Mouse (Mus musculus) lung, embryonic 14.5 days (tissue): ENCODE results near the gene Snx29. TPM values are rescaled to one million over a fixed set of nuclear protein-coding genes. Genes with fewer than 3 reads are reported as not detected.

Experiments
- ATAC-seq: fragments of 200-750 bp; cut with Nextera tagmentation; 2 replicates; pipeline ENCODE4 v1.8.0; 2017; ENCODE audit warnings: mild to moderate bottlenecking, moderate TSS enrichment, moderate library complexity; ENCODE audit not compliant: insufficient read depth
- DNase-seq: peaks from one replicate; pipeline ENCODE4 v3.0.0-alpha.2; 2015
- H3K27ac ChIP-seq: fragments of 300-500 bp; sonication (generic); 2 replicates; pipeline ENCODE4 v1.5.1; 2014; ENCODE audit warnings: low read depth, mild to moderate bottlenecking, moderate library complexity
- H3K27me3 ChIP-seq: fragments of 300-500 bp; sonication (generic); 2 replicates; pipeline ENCODE4 v1.6.1; 2014; ENCODE audit warnings: low read length, control low read depth; ENCODE audit not compliant: insufficient read depth
- H3K36me3 ChIP-seq: fragments of 300-500 bp; sonication (generic); 2 replicates; pipeline ENCODE4 v1.6.1; 2014; ENCODE audit warnings: control low read depth; ENCODE audit not compliant: insufficient read depth
- H3K4me1 ChIP-seq: fragments of 300-500 bp; sonication (generic); 2 replicates; pipeline ENCODE4 v1.6.1; 2014; ENCODE audit warnings: antibody characterized with exemption, control low read depth; ENCODE audit not compliant: insufficient read depth
- H3K4me2 ChIP-seq: fragments of 300-500 bp; sonication (generic); 2 replicates; pipeline ENCODE4 v1.6.1; 2014; ENCODE audit warnings: mild to moderate bottlenecking
- H3K4me3 ChIP-seq: fragments of 300-500 bp; sonication (generic); 2 replicates; pipeline ENCODE4 v1.5.1; 2014; ENCODE audit warnings: low read depth, low read length
- H3K9ac ChIP-seq: fragments of 300-500 bp; sonication (generic); 2 replicates; pipeline ENCODE4 v1.6.1; 2014
- H3K9me3 ChIP-seq: fragments of 300-500 bp; sonication (generic); 2 replicates; pipeline ENCODE4 v1.6.1; 2016; ENCODE audit warnings: low read depth, low read length, control low read depth
- CTCF ChIP-seq: IDR thresholded peaks from 2 replicates; pipeline ENCODE4 v1.5.1; 2016; ENCODE audit warnings: antibody characterized with exemption, low read depth
- WGBS: fragments of 180-500 bp; shearing (Covaris S2); extraction: QIAGEN DNeasy Blood & Tissue Kit; methylation state at CpG from one replicate; pipeline ENCODE4 v1.1.7; 2014; 5-methylcytosine and 5-hydroxymethylcytosine counted together
- polyA plus RNA-seq: library from polyadenylated mRNA; unstranded; fragments of >200 nt; fragmentation: Nextera tagmentation; extraction: Ambion mirVana; gene quantifications from 2 replicates; pipeline ENCODE4 v1.2.1, GENCODE M21; 2014

The Snx29 gene
- polyA plus RNA-seq, 1 experiment from 2014 or later: 10.3 TPM

DNA sequence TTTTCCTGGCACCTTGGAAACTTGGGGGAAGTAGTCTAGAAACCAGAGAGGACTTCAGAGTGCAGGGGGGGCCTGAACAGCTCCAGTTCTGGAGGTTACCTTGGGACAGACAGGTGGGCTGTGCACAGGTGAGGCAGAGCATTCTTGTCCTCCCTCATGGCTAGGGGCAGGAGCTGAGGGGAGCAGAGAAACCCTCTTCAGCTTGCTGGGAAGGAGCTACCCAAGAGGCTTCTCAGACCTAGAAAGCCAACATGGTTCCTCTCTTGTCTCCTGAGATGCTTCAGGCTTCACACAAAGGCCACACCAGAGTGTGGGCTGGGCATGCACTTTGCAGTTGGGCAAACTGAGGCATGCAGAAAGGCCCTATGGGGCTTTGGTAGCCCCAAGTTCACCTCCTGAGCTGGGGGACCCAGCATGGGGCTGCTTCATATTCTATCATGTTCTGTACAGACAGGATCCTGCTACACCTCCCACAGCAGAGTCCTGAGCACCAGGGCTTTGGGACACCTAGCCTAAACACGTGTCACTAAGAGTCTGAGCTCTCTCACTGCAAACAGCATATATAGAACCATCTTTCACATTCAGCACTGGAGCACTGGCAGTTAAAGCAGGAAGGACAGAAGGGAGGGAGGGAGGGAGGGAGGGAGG lies 434.0 kb downstream of the Snx29 start:
- H3K9ac ChIP-seq: no peak overlapping the region
- H3K9me3 ChIP-seq: no peaks in the 10 kb centered on the region
- no peaks in the 10 kb centered on the region for H3K36me3 ChIP-seq
- H3K4me2 ChIP-seq: no peak overlapping the region
- WGBS: 67% methylated on average over 1 of the region's 1 CpGs
- H3K4me3 ChIP-seq: no peak overlapping the region
- DNase-seq: no peak
- H3K4me1 ChIP-seq: no peaks in the 10 kb centered on the region
- no peak for TF ChIP-seq CTCF
- ATAC-seq: no peak
- H3K27me3 ChIP-seq: no peaks in the 10 kb centered on the region
- no peak overlapping the region for H3K27ac ChIP-seq

DNA sequence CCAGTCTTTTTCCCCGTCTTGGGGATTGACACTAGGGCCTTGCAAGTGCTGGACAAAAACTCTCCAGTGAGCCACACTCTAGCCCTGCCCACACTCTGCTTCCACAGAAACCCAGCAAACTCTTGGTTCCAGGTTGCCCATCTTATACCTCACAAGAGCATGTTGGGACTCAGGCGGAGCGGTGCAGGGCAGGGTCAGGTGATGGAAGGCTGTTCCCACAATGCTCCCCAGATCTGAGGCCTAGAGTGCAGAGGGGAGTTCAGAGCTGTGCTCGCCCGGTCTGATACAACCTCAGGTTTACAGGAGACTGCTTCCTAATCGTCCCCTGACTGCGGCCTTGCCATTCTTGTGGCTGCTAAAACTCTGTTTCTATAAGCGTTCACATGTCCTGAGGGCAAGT lies 434.8 kb downstream of the Snx29 start:
- no peak overlapping the region for H3K4me3 ChIP-seq
- no peaks in the 10 kb centered on the region for H3K27me3 ChIP-seq
- WGBS: 83% methylated on average over 8 of the region's 8 CpGs

DNA sequence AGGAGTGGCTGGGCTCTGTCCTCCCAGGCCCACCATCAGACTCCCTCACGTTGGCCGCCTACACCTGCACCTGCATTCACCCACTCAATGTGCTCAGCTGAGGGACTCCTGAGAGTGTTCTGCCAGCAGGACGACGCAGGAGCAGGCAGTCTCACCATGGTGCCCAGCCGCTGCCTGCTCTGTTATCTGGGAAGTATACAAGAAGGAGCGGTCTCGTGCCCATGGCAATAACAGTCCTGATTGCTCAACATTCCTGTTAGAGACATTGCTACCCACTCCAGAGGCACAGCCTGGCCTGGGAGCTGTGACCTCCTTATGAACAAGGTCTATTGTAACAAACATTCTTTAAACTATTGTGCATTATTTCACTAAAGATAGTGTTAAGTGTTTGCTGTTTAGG lies 435.2 kb downstream of the Snx29 start:
- Histone ChIP-seq H3K4me2 (no peak overlapping the region), H3K4me3 (no peak overlapping the region), H3K9me3 (no peaks in the 10 kb centered on the region), H3K27me3 (no peaks in the 10 kb centered on the region), H3K4me1 (no peaks in the 10 kb centered on the region), H3K27ac (no peak overlapping the region), H3K36me3 (no peaks in the 10 kb centered on the region), H3K9ac (no peak overlapping the region)
- 75% methylated on average over 7 of the region's 7 CpGs for WGBS
- TF ChIP-seq CTCF: no peak
- DNase-seq (no peak), ATAC-seq (no peak)

More for the DNA sequence above, 434.8 kb downstream of the Snx29 start:
- no peak overlapping the region for H3K4me2 ChIP-seq
- no peak overlapping the region for H3K9ac ChIP-seq
- no peaks in the 10 kb centered on the region for H3K36me3 ChIP-seq
- H3K27ac ChIP-seq: no peak overlapping the region
- DNase-seq (no peak), ATAC-seq (no peak)
- TF ChIP-seq CTCF: no peak
- no peaks in the 10 kb centered on the region for H3K9me3 ChIP-seq
- no peaks in the 10 kb centered on the region for H3K4me1 ChIP-seq

DNA sequence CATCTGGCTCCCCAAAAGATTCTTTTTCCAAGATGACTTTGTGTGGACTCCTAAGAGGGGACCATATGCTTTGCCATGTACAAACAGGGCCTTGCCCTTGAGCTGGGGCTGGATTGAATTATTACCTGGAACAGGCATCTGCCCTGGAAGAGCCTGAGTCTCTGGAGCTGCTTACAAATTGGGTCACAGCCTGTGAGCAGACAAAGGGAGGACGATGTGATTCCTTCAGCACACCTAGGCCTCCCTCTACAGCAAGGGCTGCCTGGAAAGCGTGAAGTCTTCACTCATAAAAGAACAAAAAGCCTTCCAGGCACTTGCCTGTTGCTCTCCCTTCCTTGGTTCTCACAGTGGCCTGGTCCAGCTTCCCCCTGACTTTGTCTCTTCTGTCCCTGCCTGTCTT lies 449.6 kb downstream of the Snx29 start:
- no peaks in the 10 kb centered on the region for H3K36me3 ChIP-seq
- no peak for TF ChIP-seq CTCF
- H3K9me3 ChIP-seq: no peaks in the 10 kb centered on the region; the same call in 1 of the 2 replicates
- no peak overlapping the region for H3K27ac ChIP-seq
- 59% methylated on average over 2 of the region's 2 CpGs for WGBS
- no peak for DNase-seq
- no peaks in the 10 kb centered on the region for H3K4me1 ChIP-seq
- H3K4me2 ChIP-seq: no peak overlapping the region
- H3K27me3 ChIP-seq: no peaks in the 10 kb centered on the region
- H3K4me3 ChIP-seq: no peak overlapping the region
- no peak for ATAC-seq
- no peak overlapping the region for H3K9ac ChIP-seq

DNA sequence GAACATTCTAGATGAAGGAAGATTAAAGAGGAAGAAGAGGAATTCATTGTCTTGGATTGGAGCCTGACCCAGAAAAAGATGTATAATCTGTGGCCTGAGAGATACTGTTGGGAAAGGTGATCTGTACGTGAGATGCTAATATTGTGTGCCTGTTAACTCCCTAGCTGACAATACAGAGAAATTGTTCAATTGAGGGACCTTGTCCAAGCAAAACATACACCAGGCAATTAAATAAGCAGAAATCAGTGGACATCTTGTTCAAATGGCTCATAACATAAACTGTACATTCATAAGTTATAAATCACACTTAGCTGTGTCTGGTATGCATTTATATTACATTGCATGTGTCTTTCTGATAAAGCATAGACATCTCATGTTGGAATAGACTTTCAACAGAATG lies 451.6 kb downstream of the Snx29 start:
- Histone ChIP-seq H3K4me2 (no peak overlapping the region), H3K9me3 (no peaks in the 10 kb centered on the region), H3K9ac (no peak overlapping the region), H3K27me3 (no peaks in the 10 kb centered on the region), H3K36me3 (no peaks in the 10 kb centered on the region), H3K4me3 (no peak overlapping the region), H3K4me1 (no peaks in the 10 kb centered on the region), H3K27ac (no peak overlapping the region)
- DNase-seq (no peak), ATAC-seq (no peak)
- TF ChIP-seq CTCF: no peak
- WGBS: 59% methylated on average over 1 of the region's 1 CpGs

DNA sequence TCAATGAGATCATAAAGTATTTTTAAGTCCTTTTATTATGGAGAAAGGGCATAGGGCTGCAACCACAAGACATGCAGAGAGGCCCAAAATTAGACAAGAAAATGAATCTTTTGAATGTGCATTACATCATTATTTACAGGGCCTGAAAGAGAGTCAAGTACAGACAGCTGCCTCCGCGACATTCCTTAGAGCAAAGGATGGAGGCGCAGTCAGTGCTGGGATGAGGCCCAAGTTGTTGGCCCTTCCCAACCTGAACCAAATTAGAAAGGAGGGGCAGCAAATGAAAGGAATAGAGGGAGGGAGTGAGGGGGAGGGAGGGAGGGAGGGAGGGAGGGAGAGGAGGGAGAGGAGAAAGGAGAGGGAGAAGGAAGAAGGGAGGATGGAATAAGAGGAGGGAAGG lies 453.8 kb downstream of the Snx29 start:
- no peaks in the 10 kb centered on the region for H3K27me3 ChIP-seq
- no peak for ATAC-seq

DNA sequence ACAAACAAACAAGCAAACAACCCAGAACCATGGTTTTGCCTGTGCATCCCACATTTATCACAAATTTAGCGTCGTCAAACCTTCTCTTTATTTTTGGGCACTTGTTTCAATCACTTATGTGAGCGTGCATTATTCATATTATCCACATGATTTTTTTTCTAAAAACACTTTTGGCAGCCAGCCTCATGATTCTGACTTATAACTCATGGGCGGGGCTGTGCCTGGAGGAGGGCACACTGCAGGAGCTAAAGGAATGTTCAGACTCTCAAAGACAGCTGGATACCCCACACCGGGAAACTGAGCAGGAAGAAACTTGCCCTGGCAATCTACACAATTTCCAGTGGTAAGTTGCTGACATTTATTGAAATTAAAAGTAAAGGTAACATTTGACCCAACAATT lies 455.5 kb downstream of the Snx29 start:
- H3K9ac ChIP-seq: no peak overlapping the region
- no peak overlapping the region for H3K4me3 ChIP-seq
- no peak for TF ChIP-seq CTCF
- 57% methylated on average over 5 of the region's 5 CpGs for WGBS
- H3K27ac ChIP-seq: no peak overlapping the region
- H3K9me3 ChIP-seq: no peaks in the 10 kb centered on the region
- H3K36me3 ChIP-seq: no peaks in the 10 kb centered on the region
- no peaks in the 10 kb centered on the region for H3K27me3 ChIP-seq
- no peak overlapping the region for H3K4me2 ChIP-seq
- no peaks in the 10 kb centered on the region for H3K4me1 ChIP-seq
- DNase-seq (peak; percentile 38), ATAC-seq (no peak)

More for the DNA sequence above, 453.8 kb downstream of the Snx29 start:
- WGBS: 60% methylated on average over 3 of the region's 3 CpGs
- Histone ChIP-seq H3K4me3 (no peak overlapping the region), H3K4me2 (no peak overlapping the region), H3K36me3 (no peaks in the 10 kb centered on the region), H3K9me3 (no peaks in the 10 kb centered on the region), H3K27ac (no peak overlapping the region), H3K4me1 (no peaks in the 10 kb centered on the region), H3K9ac (no peak overlapping the region)
- no peak for DNase-seq
- no peak for TF ChIP-seq CTCF
